Mouse (Mus musculus) embryonic facial prominence, embryonic 14.5 days (tissue): ENCODE results near the gene Chpf. TPM values are rescaled to one million over a fixed set of nuclear protein-coding genes. Genes with fewer than 3 reads are reported as not detected.

Experiments
- ATAC-seq: fragments of 200-750 bp; cut with Nextera tagmentation; 2 replicates; pipeline ENCODE4 v1.8.0; 2017; ENCODE audit warnings: low read depth, moderate number of reproducible peaks, moderate TSS enrichment
- DNase-seq: peaks from one replicate; pipeline ENCODE4 v3.0.0-alpha.2; 2015; ENCODE audit warnings: low spot score
- H3K27ac ChIP-seq: fragments of 300-500 bp; sonication (generic); replicated peaks from 2 replicates; pipeline ENCODE4 v1.5.1; 2014; ENCODE audit warnings: low read depth, mild to moderate bottlenecking, low read length, moderate library complexity
- H3K27me3 ChIP-seq: fragments of 300-500 bp; sonication (generic); replicated peaks from 2 replicates; pipeline ENCODE4 v1.6.1; 2014; ENCODE audit warnings: low read length; ENCODE audit not compliant: control insufficient read depth, insufficient read depth
- H3K36me3 ChIP-seq: fragments of 300-500 bp; sonication (generic); 2 replicates; pipeline ENCODE4 v1.6.1; 2014; ENCODE audit warnings: low read length, mixed read lengths; ENCODE audit not compliant: control insufficient read depth, insufficient read depth
- H3K4me1 ChIP-seq: fragments of 300-500 bp; sonication (generic); 2 replicates; pipeline ENCODE4 v1.6.1; 2014; ENCODE audit warnings: antibody characterized with exemption, low read length; ENCODE audit not compliant: control insufficient read depth, insufficient read depth
- H3K4me2 ChIP-seq: fragments of 300-500 bp; sonication (generic); 2 replicates; pipeline ENCODE4 v1.6.1; 2014; ENCODE audit warnings: low read depth, mild to moderate bottlenecking, low read length, moderate library complexity, mixed read lengths
- H3K4me3 ChIP-seq: fragments of 300-500 bp; sonication (generic); 2 replicates; pipeline ENCODE4 v1.5.1; 2014; ENCODE audit warnings: low read depth, mild to moderate bottlenecking, low read length
- H3K9ac ChIP-seq: fragments of 300-500 bp; sonication (generic); 2 replicates; pipeline ENCODE4 v1.6.1; 2014; ENCODE audit warnings: low read depth, mild to moderate bottlenecking, low read length, moderate library complexity, mixed read lengths
- H3K9me3 ChIP-seq: fragments of 300-500 bp; sonication (generic); 2 replicates; pipeline ENCODE4 v1.6.1; 2016; ENCODE audit warnings: low read length; ENCODE audit not compliant: control insufficient read depth
- WGBS: fragments of 180-500 bp; shearing (Covaris S2); extraction: QIAGEN DNeasy Blood & Tissue Kit; methylation state at CpG from one replicate; pipeline ENCODE4 v1.1.7; 2014; 5-methylcytosine and 5-hydroxymethylcytosine counted together
- polyA plus RNA-seq: library from polyadenylated mRNA; unstranded; fragments of >200 nt; fragmentation: Nextera tagmentation; extraction: Ambion mirVana; gene quantifications from 2 replicates; pipeline ENCODE4 v1.2.1, GENCODE M21; 2014

Gene Chpf
- polyA plus RNA-seq, result 65.1 and 66.0 TPM in 2 replicates

- Histone ChIP-seq H3K9me3 (no peaks in the 10 kb centered on the region), H3K4me2 (peak within 1 kb of the TSS; percentile 71), H3K27me3 (peaks cover 31% of the 10 kb centered on the region), H3K4me3 (peak within 1 kb of the TSS; percentile 80), H3K4me1 (peaks cover 9% of the 10 kb centered on the region), H3K36me3 (peaks cover 32% of the 10 kb centered on the region), H3K27ac (peak within 1 kb of the TSS; percentile 64), H3K9ac (peak within 1 kb of the TSS; percentile 79)
- WGBS, result 0% methylated on average over 21 of the region's 76 CpGs
- DNase-seq (peak; percentile 99), ATAC-seq (peak; percentile 91)
Observed at GRCm38 (mm10) chr1:75478916-75479634, at the start of gene Chpf, which contains the start of gene Tmem198. Chpf (minus strand) TSS chr1:75479307. Tmem198 (plus strand) TSS chr1:75479532.

GRCm38 (mm10) chr1:75524679-75525078 is 45.6 kb upstream of the Chpf start:
- 86% methylated on average over 7 of the region's 7 CpGs for WGBS
- DNase-seq, result no peak
- H3K27me3 ChIP-seq, result no peaks in the 10 kb centered on the region
- H3K9ac ChIP-seq, result no peak overlapping the region
- no peak overlapping the region for H3K27ac ChIP-seq
- H3K4me2 ChIP-seq, result no peak overlapping the region
- ATAC-seq, result no peak
- H3K36me3 ChIP-seq, result peaks cover 38% of the 10 kb centered on the region; the same call in 1 of the 2 replicates
- peaks cover 15% of the 10 kb centered on the region for H3K4me1 ChIP-seq
- H3K9me3 ChIP-seq, result no peaks in the 10 kb centered on the region
- no peak overlapping the region for H3K4me3 ChIP-seq

GRCm38 (mm10) chr1:75521321-75522031 is 42.4 kb upstream of the Chpf start, which contains the start of gene Stk11ip:
Stk11ip (plus strand) TSS chr1:75521529.
- WGBS, result under 1% methylated on average over 46 of the region's 46 CpGs

GRCm38 (mm10) chr1:75519576-75519975 is 40.5 kb upstream of the Chpf start:
- Histone ChIP-seq H3K9ac (no peak overlapping the region), H3K9me3 (no peaks in the 10 kb centered on the region), H3K4me2 (no peak overlapping the region), H3K36me3 (no peaks in the 10 kb centered on the region), H3K27ac (peak overlapping the region; percentile 98), H3K4me1 (peaks cover 25% of the 10 kb centered on the region), H3K4me3 (no peak overlapping the region), H3K27me3 (no peaks in the 10 kb centered on the region)
- ATAC-seq (no peak), DNase-seq (peak; percentile 83)
- 43% methylated on average over 5 of the region's 5 CpGs for WGBS

More at GRCm38 (mm10) chr1:75521321-75522031, 42.4 kb upstream of the Chpf start, which contains the start of gene Stk11ip:
- peak within 1 kb of the TSS; percentile 66 for H3K9ac ChIP-seq
- H3K4me2 ChIP-seq, result peak within 1 kb of the TSS; percentile 80
- peak; percentile 99 for ATAC-seq
- DNase-seq, result peak; percentile 100
- H3K9me3 ChIP-seq, result no peaks in the 10 kb centered on the region
- H3K4me3 ChIP-seq, result peak within 1 kb of the TSS; percentile 66
- H3K36me3 ChIP-seq, result peaks cover 7% of the 10 kb centered on the region; the same call in 1 of the 2 replicates
- H3K27me3 ChIP-seq, result no peaks in the 10 kb centered on the region
- H3K27ac ChIP-seq, result peak within 1 kb of the TSS; percentile 98
- H3K4me1 ChIP-seq, result peaks cover 25% of the 10 kb centered on the region

GRCm38 (mm10) chr1:75518427-75518826 is 39.3 kb upstream of the Chpf start:
- ATAC-seq (no peak), DNase-seq (no peak)
- Histone ChIP-seq H3K4me2 (no peak overlapping the region), H3K9ac (no peak overlapping the region), H3K27me3 (no peaks in the 10 kb centered on the region), H3K27ac (peak overlapping the region; percentile 55), H3K36me3 (no peaks in the 10 kb centered on the region), H3K4me1 (peaks cover 25% of the 10 kb centered on the region), H3K9me3 (no peaks in the 10 kb centered on the region), H3K4me3 (no peak overlapping the region)
- WGBS, result 94% methylated on average over 4 of the region's 4 CpGs

GRCm38 (mm10) chr1:75517984-75518383 is 38.9 kb upstream of the Chpf start:
- Histone ChIP-seq H3K36me3 (no peaks in the 10 kb centered on the region), H3K4me1 (peaks cover 25% of the 10 kb centered on the region), H3K4me2 (no peak overlapping the region), H3K27me3 (no peaks in the 10 kb centered on the region), H3K9me3 (no peaks in the 10 kb centered on the region), H3K9ac (no peak overlapping the region), H3K27ac (peak overlapping the region; percentile 55), H3K4me3 (no peak overlapping the region)
- 47% methylated on average over 4 of the region's 4 CpGs for WGBS
- DNase-seq (no peak), ATAC-seq (no peak)

GRCm38 (mm10) chr1:75516703-75517380 is 37.7 kb upstream of the Chpf start:
- H3K4me2 ChIP-seq, result no peak overlapping the region
- H3K9me3 ChIP-seq, result no peaks in the 10 kb centered on the region
- H3K4me1 ChIP-seq, result peaks cover 17% of the 10 kb centered on the region; the same call in 1 of the 2 replicates
- no peak overlapping the region for H3K4me3 ChIP-seq
- ATAC-seq (no peak), DNase-seq (peak; percentile 58)
- no peaks in the 10 kb centered on the region for H3K36me3 ChIP-seq
- H3K27ac ChIP-seq, result 0 out of 2 replicates have a peak overlapping the region, but pooled peaks have one; percentile 33
- 59% methylated on average over 15 of the region's 15 CpGs for WGBS
- H3K9ac ChIP-seq, result no peak overlapping the region
- H3K27me3 ChIP-seq, result no peaks in the 10 kb centered on the region

GRCm38 (mm10) chr1:75512550-75512949 is 33.4 kb upstream of the Chpf start:
- H3K9ac ChIP-seq, result no peak overlapping the region
- H3K9me3 ChIP-seq, result no peaks in the 10 kb centered on the region
- 88% methylated on average over 3 of the region's 3 CpGs for WGBS
- H3K4me2 ChIP-seq, result no peak overlapping the region
- peaks cover 2% of the 10 kb centered on the region; the same call in 1 of the 2 replicates for H3K4me1 ChIP-seq
- H3K27ac ChIP-seq, result no peak overlapping the region
- no peak for ATAC-seq
- H3K27me3 ChIP-seq, result no peaks in the 10 kb centered on the region
- H3K4me3 ChIP-seq, result no peak overlapping the region
- no peaks in the 10 kb centered on the region for H3K36me3 ChIP-seq
- DNase-seq, result no peak
